Mouse (Mus musculus): Measurements from ENCODE around the gene Gpatch8. TPM values are rescaled to one million over a fixed set of nuclear protein-coding genes. Genes with fewer than 3 reads are reported as not detected.

Gene Gpatch8
- total and polyA plus RNA-seq, 3 experiments, result 17.9 to 29.7 (median 25.8) TPM

DNA sequence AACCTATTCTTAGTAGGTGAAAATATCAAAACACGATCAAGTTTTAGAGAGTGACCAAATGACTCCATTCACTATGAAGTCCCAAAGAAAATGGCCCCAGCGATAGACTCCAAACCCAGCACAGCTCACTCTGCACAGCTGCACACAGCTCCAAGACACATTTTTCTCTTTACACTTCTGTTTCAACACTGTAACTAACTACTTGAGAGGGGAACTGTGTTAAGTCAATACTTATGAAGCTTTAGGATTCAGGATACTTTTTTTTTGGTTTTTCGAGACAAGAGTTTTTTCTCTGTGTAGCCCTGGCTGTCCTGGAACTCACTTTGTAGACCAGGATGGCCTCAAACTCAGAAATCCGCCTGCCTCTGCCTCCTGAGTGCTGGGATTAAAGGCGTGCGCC lies 61.1 kb downstream of the Gpatch8 start:
- H3K9me3 ChIP-seq (replicated peaks; ENCODE audit: insufficient read depth, low read length), result no peaks in the 10 kb centered on the region
- H3K27ac ChIP-seq (ENCODE audit: control insufficient read depth, low read depth, low read length), result no peak overlapping the region
- DNase-seq (ENCODE audit: low read depth, low spot score), result no peak
- TF ChIP-seq ETS1 (IDR thresholded peaks at IDR 0.05; ENCODE audit: low read depth, low read length), result no peak
- no peak overlapping the region for H3K9ac ChIP-seq (ENCODE audit: control insufficient read depth, low read depth, low read length, poor library complexity, severe bottlenecking)
- H3K27me3 ChIP-seq (ENCODE audit: control insufficient read depth in 1 of 2, insufficient read depth in 2 of 2, low read length in 2 of 2), result no peaks in the 10 kb centered on the region
- H3K79me2 ChIP-seq (ENCODE audit: control insufficient read depth, insufficient read depth, low read length, poor library complexity), result no peaks in the 10 kb centered on the region
- H3K36me3 ChIP-seq (ENCODE audit: control insufficient read depth in 1 of 2, insufficient read depth in 2 of 2, low read length in 2 of 2), result peaks cover 2 to 27% of the 10 kb centered on the region in 2 experiments; a peak in 2 of 4 replicates
- H3K4me3 ChIP-seq (ENCODE audit: control insufficient read depth in 1 of 2, insufficient read depth in 1 of 2, low read depth in 2 of 2, low read length in 2 of 2), result no peak overlapping the region
- H3K4me1 ChIP-seq (ENCODE audit: control insufficient read depth in 1 of 2, insufficient read depth in 2 of 2, low read length in 2 of 2), result no peaks in the 10 kb centered on the region

DNA sequence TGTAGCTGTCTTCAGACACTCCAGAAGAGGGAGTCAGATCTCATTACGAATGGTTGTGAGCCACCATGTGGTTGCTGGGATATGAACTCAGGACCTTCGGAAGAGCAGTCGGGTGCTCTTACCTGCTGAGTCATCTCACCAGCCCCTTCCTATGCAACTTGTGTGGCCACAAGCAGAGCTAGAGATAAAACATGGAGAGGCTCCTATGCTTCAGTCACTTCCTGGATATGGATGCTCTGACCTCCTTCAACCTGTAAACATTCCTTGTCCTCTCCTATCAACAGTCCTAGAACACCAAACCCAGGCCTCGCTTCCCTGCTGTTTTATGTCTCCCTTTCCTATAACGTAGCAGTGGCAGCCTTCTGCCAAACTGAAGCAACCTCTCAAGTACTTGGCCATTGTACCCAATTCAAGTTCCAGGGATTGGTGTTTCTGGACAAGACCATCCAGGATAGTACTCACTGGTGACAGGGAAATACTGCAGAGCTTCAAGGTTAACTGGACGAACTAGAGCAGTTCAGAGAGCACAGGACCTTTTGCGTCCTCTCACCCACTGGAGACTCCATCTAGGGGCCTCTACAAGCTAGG lies 62.0 kb downstream of the Gpatch8 start:
- TF ChIP-seq E2F4 (IDR thresholded peaks at IDR 0.05; ENCODE audit: borderline replicate concordance, low read depth, low read length), result no peak
- no peak for TF ChIP-seq EP300 (IDR thresholded peaks at IDR 0.05; ENCODE audit: low read depth in 1 of 2, low read length in 2 of 2)
- no peak for TF ChIP-seq USF2 (IDR thresholded peaks at IDR 0.05; ENCODE audit: borderline replicate concordance in 1 of 2, insufficient read depth in 1 of 2, low read depth in 1 of 2, low read length in 2 of 2)
- no peak for TF ChIP-seq MXI1 (IDR thresholded peaks at IDR 0.05; ENCODE audit: low read depth, low read length)
- TF ChIP-seq MAZ (IDR thresholded peaks at IDR 0.05; ENCODE audit: low read depth, low read length), result no peak
- TF ChIP-seq ZKSCAN1 (IDR thresholded peaks at IDR 0.05; ENCODE audit: low read depth, low read length), result no peak
- no peak for TF ChIP-seq TAL1 (IDR thresholded peaks at IDR 0.05; ENCODE audit: low read length)
- TF ChIP-seq SIN3A (IDR thresholded peaks at IDR 0.05; ENCODE audit: low read length), result no peak
- no peak for TF ChIP-seq NELFE (IDR thresholded peaks at IDR 0.05; ENCODE audit: low read depth, low read length)
- TF ChIP-seq POLR2A (IDR thresholded peaks at IDR 0.05; ENCODE audit: control insufficient read depth in 1 of 2, insufficient read depth in 1 of 2, low read depth in 1 of 2, low read length in 2 of 2, poor library complexity in 1 of 2), result no peak
- DNase-seq (ENCODE audit: low read depth, low spot score), result peak; percentile 38
- Histone ChIP-seq H3K27ac (ENCODE audit: control insufficient read depth, low read depth, low read length) (no peak overlapping the region), H3K36me3 (ENCODE audit: control insufficient read depth in 1 of 2, insufficient read depth in 2 of 2, low read length in 2 of 2) (peaks cover 2 to 24% of the 10 kb centered on the region in 2 experiments; a peak in 2 of 4 replicates), H3K9me3 (replicated peaks; ENCODE audit: insufficient read depth, low read length) (no peaks in the 10 kb centered on the region), H3K79me2 (ENCODE audit: control insufficient read depth, insufficient read depth, low read length, poor library complexity) (no peaks in the 10 kb centered on the region), H3K27me3 (ENCODE audit: control insufficient read depth in 1 of 2, insufficient read depth in 2 of 2, low read length in 2 of 2) (no peaks in the 10 kb centered on the region), H3K4me1 (ENCODE audit: control insufficient read depth in 1 of 2, insufficient read depth in 2 of 2, low read length in 2 of 2) (no peaks in the 10 kb centered on the region), H3K9ac (ENCODE audit: control insufficient read depth, low read depth, low read length, poor library complexity, severe bottlenecking) (no peak overlapping the region), H3K4me3 (ENCODE audit: control insufficient read depth in 1 of 2, insufficient read depth in 1 of 2, low read depth in 2 of 2, low read length in 2 of 2) (no peak overlapping the region)

DNA sequence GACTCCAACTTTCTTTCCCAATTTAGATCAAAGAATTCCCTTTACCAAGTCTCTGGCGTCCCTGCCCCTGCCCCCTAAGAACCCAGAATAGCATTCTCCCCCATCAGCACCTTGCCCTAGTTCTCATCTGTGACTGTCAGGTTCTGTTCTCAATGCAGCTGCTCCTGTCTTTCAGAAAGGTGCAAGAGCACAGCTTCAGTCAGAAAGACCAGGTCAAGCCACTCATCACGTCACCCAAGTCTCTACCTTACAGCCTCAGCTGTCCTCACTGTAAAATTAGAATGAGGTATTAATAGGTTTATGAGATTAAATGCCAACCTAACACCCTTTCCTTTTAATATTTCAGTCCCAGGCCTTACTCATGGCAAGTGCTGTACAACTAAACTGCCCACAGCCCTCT lies 63.0 kb downstream of the Gpatch8 start:
- H3K9me3 ChIP-seq (replicated peaks; ENCODE audit: insufficient read depth, low read length), result no peaks in the 10 kb centered on the region
- H3K79me2 ChIP-seq (ENCODE audit: control insufficient read depth, insufficient read depth, low read length, poor library complexity), result no peaks in the 10 kb centered on the region
- no peak overlapping the region for H3K9ac ChIP-seq (ENCODE audit: control insufficient read depth, low read depth, low read length, poor library complexity, severe bottlenecking)
- TF ChIP-seq USF1 (IDR thresholded peaks at IDR 0.05; ENCODE audit: low read depth, low read length), result no peak
- no peak for TF ChIP-seq MYB (IDR thresholded peaks at IDR 0.05; ENCODE audit: low read depth, low read length)
- no peak for TF ChIP-seq GATA1 (IDR thresholded peaks at IDR 0.05; ENCODE audit: low read depth, low read length)
- TF ChIP-seq HCFC1 (IDR thresholded peaks at IDR 0.05; ENCODE audit: low read depth, low read length), result no peak
- TF ChIP-seq USF2 (IDR thresholded peaks at IDR 0.05; ENCODE audit: borderline replicate concordance in 1 of 2, insufficient read depth in 1 of 2, low read depth in 1 of 2, low read length in 2 of 2), result no peak
- no peak for TF ChIP-seq GABPA (IDR thresholded peaks at IDR 0.05; ENCODE audit: low read depth, low read length)
- no peak for TF ChIP-seq ZMIZ1 (IDR thresholded peaks at IDR 0.05; ENCODE audit: low read depth, low read length)
- no peak for TF ChIP-seq POLR2A (IDR thresholded peaks at IDR 0.05; ENCODE audit: control insufficient read depth in 1 of 2, insufficient read depth in 1 of 2, low read depth in 1 of 2, low read length in 2 of 2, poor library complexity in 1 of 2)
- no peak for TF ChIP-seq TAL1 (IDR thresholded peaks at IDR 0.05; ENCODE audit: low read length)
- no peak overlapping the region for H3K27ac ChIP-seq (ENCODE audit: control insufficient read depth, low read depth, low read length)
- peaks cover 2 to 4% of the 10 kb centered on the region in 2 experiments for H3K4me1 ChIP-seq (ENCODE audit: control insufficient read depth in 1 of 2, insufficient read depth in 2 of 2, low read length in 2 of 2)
- no peak overlapping the region for H3K4me3 ChIP-seq (ENCODE audit: control insufficient read depth in 1 of 2, insufficient read depth in 1 of 2, low read depth in 2 of 2, low read length in 2 of 2)
- H3K27me3 ChIP-seq (ENCODE audit: control insufficient read depth in 1 of 2, insufficient read depth in 2 of 2, low read length in 2 of 2), result no peaks in the 10 kb centered on the region
- peaks cover 5 to 15% of the 10 kb centered on the region in 2 experiments for H3K36me3 ChIP-seq (ENCODE audit: control insufficient read depth in 1 of 2, insufficient read depth in 2 of 2, low read length in 2 of 2)
- DNase-seq (ENCODE audit: low read depth, low spot score), result no peak
